Mouse (Mus musculus): ENCODE results near the gene Egln2.

The Egln2 gene

GRCm38 (mm10) chr7:27131387-27131786 lies 35.2 kb downstream of the Egln2 start:
- no peak for DNase-seq (ENCODE audit: low spot score)

- no peak for DNase-seq (ENCODE audit: low spot score)
These were observed 35.9 kb downstream of the Egln2 start for GRCm38 (mm10) chr7:27130521-27131370.

- DNase-seq (ENCODE audit: low spot score), result no peak
These were observed 36.8 kb downstream of the Egln2 start for GRCm38 (mm10) chr7:27129811-27130210.

GRCm38 (mm10) chr7:27128946-27129345 lies 37.7 kb downstream of the Egln2 start:
- no peak for DNase-seq (ENCODE audit: low spot score)

GRCm38 (mm10) chr7:27128162-27128561 lies 38.4 kb downstream of the Egln2 start:
- DNase-seq (ENCODE audit: low spot score), result peak; percentile 51

- no peak for DNase-seq (ENCODE audit: low spot score)
These were observed 41.6 kb downstream of the Egln2 start for GRCm38 (mm10) chr7:27124969-27125368.

GRCm38 (mm10) chr7:27124305-27124832 lies 42.2 kb downstream of the Egln2 start:
- DNase-seq (ENCODE audit: low spot score), result no peak

GRCm38 (mm10) chr7:27119676-27120075 lies 46.9 kb downstream of the Egln2 start, which contains the start of gene Cyp2f2:
Gene Cyp2f2 (plus strand): TSS chr7:27119909.
- DNase-seq (ENCODE audit: low spot score), result no peak

- DNase-seq (ENCODE audit: low spot score), result no peak
These were observed 48.5 kb downstream of the Egln2 start for GRCm38 (mm10) chr7:27118033-27118511.

- no peak for DNase-seq (ENCODE audit: low spot score)
These were observed 54.6 kb downstream of the Egln2 start for GRCm38 (mm10) chr7:27111987-27112386.

GRCm38 (mm10) chr7:27111038-27111437 lies 55.6 kb downstream of the Egln2 start:
- DNase-seq (ENCODE audit: low spot score), result no peak

- no peak for DNase-seq (ENCODE audit: low spot score)
These were observed 56.3 kb downstream of the Egln2 start for GRCm38 (mm10) chr7:27110327-27110726.
